Mouse (Mus musculus): ENCODE measurements around the gene Srprb. TPM values are rescaled to one million over a fixed set of nuclear protein-coding genes. Genes with fewer than 3 reads are reported as not detected.
A peak's percentile ranks its signal among the peaks of the same experiment; 100 is the strongest.

Srprb gene
- total and polyA plus RNA-seq, 3 experiments, result 21.2 to 26.7 (median 24.9) TPM

GRCm38 (mm10) chr9:103214281-103214680 is 12.3 kb upstream of the Srprb start:
- TF ChIP-seq POLR2AphosphoS5 (IDR thresholded peaks at IDR 0.05; ENCODE audit: insufficient replicate concordance, low read depth, low read length), result no peak
- no peak for TF ChIP-seq CTCF (IDR thresholded peaks at IDR 0.05; ENCODE audit: low read depth, low read length)
- no peak for TF ChIP-seq GATA2 (IDR thresholded peaks at IDR 0.05; ENCODE audit: borderline replicate concordance, low read depth, low read length)
- TF ChIP-seq GATA1 (IDR thresholded peaks at IDR 0.05; ENCODE audit: borderline replicate concordance, low read length), result no peak
- TF ChIP-seq TAL1 (conservative IDR thresholded peaks at IDR 0.05; ENCODE audit: low read depth, low read length), result no peak
- DNase-seq (ENCODE audit: low spot score) (no peak), ATAC-seq (ENCODE audit: extremely low read depth, insufficient number of reproducible peaks, low FRiP score, poor library complexity, severe bottlenecking) (no peak)
- Histone ChIP-seq H3K27me3 (ENCODE audit: insufficient read depth, low read length) (peaks cover 24% of the 10 kb centered on the region), H3K36me3 (replicated peaks) (no peaks in the 10 kb centered on the region), H3K4me1 (ENCODE audit: insufficient read depth, low read depth, low read length) (no peaks in the 10 kb centered on the region), H3K9me3 (replicated peaks) (no peaks in the 10 kb centered on the region), H3K4me3 (ENCODE audit: low read depth, low read length) (no peak overlapping the region)

DNA sequence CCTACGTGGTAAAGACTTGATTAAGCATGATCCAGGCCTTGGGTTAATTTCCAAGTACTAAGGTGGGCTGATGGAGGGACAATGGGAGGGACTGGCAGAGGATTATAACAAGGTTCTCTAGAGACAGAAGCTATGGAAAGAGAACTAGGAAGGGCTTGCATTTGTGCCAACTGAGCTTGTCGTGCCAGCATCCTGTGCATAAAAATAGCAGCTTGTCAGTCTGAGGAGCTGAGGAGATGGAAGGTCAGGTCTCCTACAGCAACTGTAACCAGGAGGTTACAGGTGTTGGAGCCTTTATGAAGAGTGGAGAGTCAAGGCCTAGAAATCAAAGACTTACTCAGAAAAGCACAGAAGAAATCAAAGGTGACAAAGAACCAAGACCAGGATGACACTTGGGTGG is 11.7 kb upstream of the Srprb start:
- no peaks in the 10 kb centered on the region for H3K9me3 ChIP-seq (replicated peaks)
- no peak for TF ChIP-seq CTCF (IDR thresholded peaks at IDR 0.05; ENCODE audit: low read depth, low read length)
- no peak for TF ChIP-seq GATA2 (IDR thresholded peaks at IDR 0.05; ENCODE audit: borderline replicate concordance, low read depth, low read length)
- no peak for TF ChIP-seq POLR2AphosphoS5 (IDR thresholded peaks at IDR 0.05; ENCODE audit: insufficient replicate concordance, low read depth, low read length)
- no peak for TF ChIP-seq GATA1 (IDR thresholded peaks at IDR 0.05; ENCODE audit: borderline replicate concordance, low read length)
- TF ChIP-seq TAL1 (conservative IDR thresholded peaks at IDR 0.05; ENCODE audit: low read depth, low read length), result no peak
- peaks cover 26% of the 10 kb centered on the region for H3K27me3 ChIP-seq (ENCODE audit: insufficient read depth, low read length)
- no peaks in the 10 kb centered on the region for H3K4me1 ChIP-seq (ENCODE audit: insufficient read depth, low read depth, low read length)
- ATAC-seq (ENCODE audit: extremely low read depth, insufficient number of reproducible peaks, low FRiP score, poor library complexity, severe bottlenecking) (no peak), DNase-seq (ENCODE audit: low spot score) (no peak)
- H3K36me3 ChIP-seq (replicated peaks), result no peaks in the 10 kb centered on the region
- H3K4me3 ChIP-seq (ENCODE audit: low read depth, low read length), result no peak overlapping the region

DNA sequence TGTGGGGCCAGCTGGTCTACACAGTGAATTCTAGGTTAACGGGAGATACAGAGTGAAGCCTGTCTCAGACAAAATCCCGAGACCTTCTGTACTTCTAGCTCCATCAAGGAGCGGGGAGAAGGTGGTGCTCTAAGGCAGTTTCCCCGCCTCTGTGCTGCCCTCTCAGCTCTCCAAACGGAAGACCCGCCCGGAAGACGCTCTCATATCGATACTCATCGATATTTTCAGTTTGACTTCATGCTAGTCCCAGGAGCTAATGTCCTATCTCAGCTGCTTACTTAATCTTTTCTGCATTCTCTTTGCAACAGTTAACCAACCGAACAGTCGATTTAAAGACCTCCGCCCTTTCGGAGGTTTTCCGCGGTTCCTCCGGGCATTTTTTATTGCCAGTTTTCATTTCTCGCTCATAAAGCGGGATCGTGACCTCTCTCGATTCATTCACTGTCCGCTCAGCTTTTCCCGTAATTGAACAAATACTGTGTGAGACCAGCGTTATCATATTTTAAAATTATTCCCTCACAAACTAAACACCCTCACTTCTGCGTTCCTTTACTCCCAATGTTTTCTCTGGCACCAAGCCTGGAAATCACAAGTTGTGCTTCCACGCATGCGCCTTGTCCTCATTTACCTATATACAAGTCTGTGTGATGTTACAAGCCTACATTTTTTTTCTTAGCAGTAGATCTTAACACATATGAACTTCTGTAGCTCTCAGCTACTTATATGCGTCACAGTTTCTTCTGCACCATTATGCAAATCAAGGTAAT is 10.9 kb upstream of the Srprb start:
- DNase-seq (ENCODE audit: low spot score) (no peak), ATAC-seq (ENCODE audit: extremely low read depth, insufficient number of reproducible peaks, low FRiP score, poor library complexity, severe bottlenecking) (no peak)
- Histone ChIP-seq H3K36me3 (replicated peaks) (no peaks in the 10 kb centered on the region), H3K4me3 (ENCODE audit: low read depth, low read length) (no peak overlapping the region), H3K4me1 (ENCODE audit: insufficient read depth, low read depth, low read length) (0 out of 2 replicates have a peak, but pooled peaks cover 3% of the 10 kb centered on the region), H3K27me3 (ENCODE audit: insufficient read depth, low read length) (peaks cover 29% of the 10 kb centered on the region), H3K9me3 (replicated peaks) (no peaks in the 10 kb centered on the region)
- TF ChIP-seq TAL1 (conservative IDR thresholded peaks at IDR 0.05; ENCODE audit: low read depth, low read length) (no peak), POLR2AphosphoS5 (IDR thresholded peaks at IDR 0.05; ENCODE audit: insufficient replicate concordance, low read depth, low read length) (no peak), GATA1 (IDR thresholded peaks at IDR 0.05; ENCODE audit: borderline replicate concordance, low read length) (no peak), GATA2 (IDR thresholded peaks at IDR 0.05; ENCODE audit: borderline replicate concordance, low read depth, low read length) (no peak), CTCF (IDR thresholded peaks at IDR 0.05; ENCODE audit: low read depth, low read length) (no peak)

DNA sequence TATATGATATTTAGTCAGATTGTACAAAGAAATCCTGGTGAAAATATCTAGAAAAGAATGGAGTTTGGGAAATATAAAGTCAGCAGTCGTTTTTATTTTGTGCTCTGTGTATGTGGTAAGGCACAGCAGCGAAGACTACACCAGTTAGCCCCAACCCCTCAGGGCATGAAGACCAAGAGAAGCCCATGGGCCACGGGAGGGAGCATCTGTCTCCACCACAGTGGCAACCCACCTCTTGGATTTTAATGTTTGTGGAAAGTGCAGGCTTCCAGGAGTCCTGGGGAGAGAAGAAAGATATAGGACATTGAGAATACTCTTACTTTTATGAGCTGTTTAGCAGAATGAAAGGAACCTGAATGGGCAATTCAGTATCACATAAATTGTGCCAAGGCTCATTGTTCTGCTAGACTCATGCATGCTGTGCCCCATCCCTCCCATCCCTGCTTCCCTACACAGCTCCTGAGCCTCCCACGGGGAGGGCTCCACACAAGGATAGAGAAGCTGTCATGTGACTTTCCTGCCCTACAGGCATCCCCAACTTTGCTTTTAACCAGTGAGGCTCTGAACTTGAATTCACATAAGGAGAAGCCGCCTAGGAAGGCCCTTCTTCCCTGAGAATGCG is 7.0 kb upstream of the Srprb start:
- H3K9me3 ChIP-seq (replicated peaks), result 0 out of 2 replicates have a peak, but pooled peaks cover 2% of the 10 kb centered on the region
- no peak for TF ChIP-seq TAL1 (conservative IDR thresholded peaks at IDR 0.05; ENCODE audit: low read depth, low read length)
- no peak for TF ChIP-seq POLR2AphosphoS5 (IDR thresholded peaks at IDR 0.05; ENCODE audit: insufficient replicate concordance, low read depth, low read length)
- TF ChIP-seq CTCF (IDR thresholded peaks at IDR 0.05; ENCODE audit: low read depth, low read length), result no peak
- H3K4me1 ChIP-seq (ENCODE audit: insufficient read depth, low read depth, low read length), result peaks cover 18% of the 10 kb centered on the region
- no peaks in the 10 kb centered on the region for H3K36me3 ChIP-seq (replicated peaks)
- no peak overlapping the region for H3K4me3 ChIP-seq (ENCODE audit: low read depth, low read length)
- no peak for DNase-seq (ENCODE audit: low spot score)
- peaks cover 11% of the 10 kb centered on the region for H3K27me3 ChIP-seq (ENCODE audit: insufficient read depth, low read length)
- no peak for ATAC-seq (ENCODE audit: extremely low read depth, insufficient number of reproducible peaks, low FRiP score, poor library complexity, severe bottlenecking)

GRCm38 (mm10) chr9:103207846-103208245 is 5.9 kb upstream of the Srprb start:
- TF ChIP-seq TAL1 (conservative IDR thresholded peaks at IDR 0.05; ENCODE audit: low read depth, low read length) (no peak), GATA1 (IDR thresholded peaks at IDR 0.05; ENCODE audit: borderline replicate concordance, low read length) (no peak), POLR2AphosphoS5 (IDR thresholded peaks at IDR 0.05; ENCODE audit: insufficient replicate concordance, low read depth, low read length) (no peak), GATA2 (IDR thresholded peaks at IDR 0.05; ENCODE audit: borderline replicate concordance, low read depth, low read length) (no peak), CTCF (IDR thresholded peaks at IDR 0.05; ENCODE audit: low read depth, low read length) (peak; percentile 83)
- Histone ChIP-seq H3K4me1 (ENCODE audit: insufficient read depth, low read depth, low read length) (peaks cover 18% of the 10 kb centered on the region), H3K36me3 (replicated peaks) (no peaks in the 10 kb centered on the region), H3K27me3 (ENCODE audit: insufficient read depth, low read length) (peaks cover 11% of the 10 kb centered on the region), H3K4me3 (ENCODE audit: low read depth, low read length) (no peak overlapping the region; the same call in 1 of the 2 replicates), H3K9me3 (replicated peaks) (0 out of 2 replicates have a peak, but pooled peaks cover 2% of the 10 kb centered on the region)
- peak; percentile 80 for ATAC-seq (ENCODE audit: extremely low read depth, insufficient number of reproducible peaks, low FRiP score, poor library complexity, severe bottlenecking)
- peak; percentile 64 for DNase-seq (ENCODE audit: low spot score)

GRCm38 (mm10) chr9:103205786-103206185 is 3.8 kb upstream of the Srprb start:
- Histone ChIP-seq H3K4me3 (ENCODE audit: low read depth, low read length) (no peak overlapping the region), H3K27me3 (ENCODE audit: insufficient read depth, low read length) (peaks cover 5% of the 10 kb centered on the region; the same call in 1 of the 2 replicates), H3K4me1 (ENCODE audit: insufficient read depth, low read depth, low read length) (peaks cover 21% of the 10 kb centered on the region), H3K36me3 (replicated peaks) (no peaks in the 10 kb centered on the region), H3K9me3 (replicated peaks) (0 out of 2 replicates have a peak, but pooled peaks cover 2% of the 10 kb centered on the region)
- no peak for ATAC-seq (ENCODE audit: extremely low read depth, insufficient number of reproducible peaks, low FRiP score, poor library complexity, severe bottlenecking)
- no peak for DNase-seq (ENCODE audit: low spot score)
- no peak for TF ChIP-seq GATA1 (IDR thresholded peaks at IDR 0.05; ENCODE audit: borderline replicate concordance, low read length)
- TF ChIP-seq POLR2AphosphoS5 (IDR thresholded peaks at IDR 0.05; ENCODE audit: insufficient replicate concordance, low read depth, low read length), result no peak
- TF ChIP-seq CTCF (IDR thresholded peaks at IDR 0.05; ENCODE audit: low read depth, low read length), result no peak
- TF ChIP-seq TAL1 (conservative IDR thresholded peaks at IDR 0.05; ENCODE audit: low read depth, low read length), result no peak
- no peak for TF ChIP-seq GATA2 (IDR thresholded peaks at IDR 0.05; ENCODE audit: borderline replicate concordance, low read depth, low read length)
